Mouse (Mus musculus) R1 (cell line): ENCODE data around the gene Slc38a4.

Experiments
- DNase-seq: peaks from one replicate; pipeline ENCODE4 v3.0.0-alpha.2; 2018; ENCODE audit warnings: low read depth, low spot score

Gene Slc38a4

GRCm38 (mm10) chr15:97055794-97056193 is at the start of gene Slc38a4:
Gene Slc38a4 (minus strand): TSS chr15:97055956.
- peak; percentile 96 for DNase-seq

- DNase-seq = no peak
Observed at GRCm38 (mm10) chr15:97104889-97105391, 49.2 kb upstream of the Slc38a4 start.

- DNase-seq = no peak
Observed at GRCm38 (mm10) chr15:97104048-97104447, 48.3 kb upstream of the Slc38a4 start.

GRCm38 (mm10) chr15:97102811-97103210 is 47.1 kb upstream of the Slc38a4 start:
- DNase-seq = no peak

- DNase-seq = no peak
Observed at GRCm38 (mm10) chr15:97102181-97102580, 46.4 kb upstream of the Slc38a4 start.

- DNase-seq = no peak
Observed at GRCm38 (mm10) chr15:97099101-97099500, 43.3 kb upstream of the Slc38a4 start.

- DNase-seq = no peak
Observed at GRCm38 (mm10) chr15:97097548-97097947, 41.8 kb upstream of the Slc38a4 start.

- no peak for DNase-seq
Observed at GRCm38 (mm10) chr15:97089526-97089925, 33.8 kb upstream of the Slc38a4 start.

- peak; percentile 85 for DNase-seq
Observed at GRCm38 (mm10) chr15:97085833-97086232, 30.1 kb upstream of the Slc38a4 start.

- no peak for DNase-seq
Observed at GRCm38 (mm10) chr15:97077665-97078064, 21.9 kb upstream of the Slc38a4 start.

GRCm38 (mm10) chr15:97076092-97076491 is 20.3 kb upstream of the Slc38a4 start:
- DNase-seq = no peak

- DNase-seq = no peak
Observed at GRCm38 (mm10) chr15:97075240-97075639, 19.5 kb upstream of the Slc38a4 start.

GRCm38 (mm10) chr15:97072859-97073826 is 17.4 kb upstream of the Slc38a4 start:
- DNase-seq = peak; percentile 66

GRCm38 (mm10) chr15:97067340-97068136 is 11.8 kb upstream of the Slc38a4 start:
- DNase-seq = no peak

GRCm38 (mm10) chr15:97066937-97067336 is 11.2 kb upstream of the Slc38a4 start:
- DNase-seq = no peak

GRCm38 (mm10) chr15:97063211-97063610 is 7.5 kb upstream of the Slc38a4 start:
- no peak for DNase-seq

- DNase-seq = peak; percentile 93
Observed at GRCm38 (mm10) chr15:97060973-97061372, 5.2 kb upstream of the Slc38a4 start.

GRCm38 (mm10) chr15:97060571-97060970 is 4.8 kb upstream of the Slc38a4 start:
- DNase-seq = peak; percentile 74

- no peak for DNase-seq
Observed at GRCm38 (mm10) chr15:97060102-97060501, 4.3 kb upstream of the Slc38a4 start.

GRCm38 (mm10) chr15:97059071-97060041 is 3.6 kb upstream of the Slc38a4 start:
- peak; percentile 96 for DNase-seq
